In genomic region chr10:12426866-12427265, GRCm38 (mm10) we compare ENCODE assay signal across 17 mouse cellular contexts.
A peak's percentile ranks its signal among the peaks of the same experiment; 100 is the strongest.
DNase-seq lines count a peak whose midpoint lies in the region; ATAC-seq lines count a peak whose summit lies in the region.
"Had no signal": no experiment of that assay in that cellular context is flagged by ENCODE, and none has a peak within 500 bp of the region (broad histone marks: within the 10 kb centered on the region; RNA-seq: fewer than 3 reads in every experiment).

No protein-coding gene starts in this region.

- H3K4me3 ChIP-seq in forebrain, embryonic 15.5 days = no peak overlapping the region
- no peak overlapping the region for H3K4me3 ChIP-seq in forebrain, embryonic 10.5 days
- H3K4me3 ChIP-seq: heart, embryonic 10.5 days; limb, embryonic 13.5 days; midbrain, embryonic 12.5 days had no signal

- ATAC-seq in forebrain, embryonic 15.5 days (replicated peaks) = peak; percentile 67
- ATAC-seq: intestine, postnatal 0 days had no signal

- 54% methylated on average over 8 of the region's 8 CpGs for WGBS in forebrain, embryonic 15.5 days
- WGBS in forebrain, embryonic 10.5 days = 94% methylated on average over 8 of the region's 8 CpGs

- DNase-seq in forebrain, embryonic 10.5 days (ENCODE audit: extremely low spot score, low spot score) = no peak
- DNase-seq in left cerebral cortex, postnatal 10 days (ENCODE audit: extremely low spot score in 1 of 2, low spot score in 2 of 2) = peak; percentile 6 to 17
- DNase-seq in left cerebral cortex, adult 8-10 months (ENCODE audit: low spot score in 2 of 2) = no peak
- DNase-seq in right cerebral cortex, postnatal 4 days = peak; percentile 11
- no peak for DNase-seq in right cerebral cortex, postnatal 36 days (ENCODE audit: low spot score in 2 of 2)
- DNase-seq in kidney, postnatal 10 days = no peak
- DNase-seq: adrenal gland, postnatal 36 days; kidney, postnatal 14 days; right cerebral cortex, postnatal 14 days; thymus, postnatal 25 days had no signal

- 0 out of 2 replicates have a peak, but pooled peaks cover 3% of the 10 kb centered on the region for H3K4me1 ChIP-seq in forebrain, embryonic 15.5 days
- no peaks in the 10 kb centered on the region for H3K4me1 ChIP-seq in forebrain, embryonic 10.5 days
- H3K4me1 ChIP-seq: heart, embryonic 10.5 days; limb, embryonic 13.5 days; midbrain, embryonic 12.5 days had no signal

- intact Hi-C loops in left cerebral cortex, postnatal 10 days (cut with DNase I) = no loop called here

- no peaks in the 10 kb centered on the region for H3K9me3 ChIP-seq in forebrain, embryonic 15.5 days
- H3K9me3 ChIP-seq in forebrain, embryonic 10.5 days = no peaks in the 10 kb centered on the region
- H3K9me3 ChIP-seq: heart, embryonic 10.5 days; limb, embryonic 13.5 days; midbrain, embryonic 12.5 days had no signal

- H3K36me3 ChIP-seq in forebrain, embryonic 15.5 days = no peaks in the 10 kb centered on the region
- no peaks in the 10 kb centered on the region for H3K36me3 ChIP-seq in forebrain, embryonic 10.5 days (replicated peaks)
- H3K36me3 ChIP-seq: heart, embryonic 10.5 days; midbrain, embryonic 12.5 days had no signal

- no peak overlapping the region for H3K9ac ChIP-seq in forebrain, embryonic 15.5 days (replicated peaks)
- H3K9ac ChIP-seq: hindbrain, embryonic 14.5 days; limb, embryonic 13.5 days; liver, embryonic 14.5 days; midbrain, embryonic 12.5 days had no signal

- H3K27me3 ChIP-seq in forebrain, embryonic 15.5 days = no peaks in the 10 kb centered on the region
- H3K27me3 ChIP-seq in forebrain, embryonic 10.5 days (ENCODE audit: poor library complexity, severe bottlenecking) = no peaks in the 10 kb centered on the region
- H3K27me3 ChIP-seq: limb, embryonic 13.5 days; midbrain, embryonic 12.5 days had no signal

- H3K4me2 ChIP-seq in forebrain, embryonic 15.5 days (replicated peaks) = no peak overlapping the region
- H3K4me2 ChIP-seq: hindbrain, embryonic 14.5 days; limb, embryonic 13.5 days; midbrain, embryonic 12.5 days had no signal

- no peak overlapping the region for H3K27ac ChIP-seq in forebrain, embryonic 15.5 days (replicated peaks)
- H3K27ac ChIP-seq in forebrain, embryonic 10.5 days = no peak overlapping the region
- H3K27ac ChIP-seq: heart, embryonic 10.5 days; hindbrain, embryonic 14.5 days; limb, embryonic 13.5 days; liver, embryonic 14.5 days; midbrain, embryonic 12.5 days had no signal

Comparison
In these comparisons a context has a peak if more than half of its experiments do, and no peak if none do; other contexts are left out.
1. DNase-seq: peak in left cerebral cortex, postnatal 10 days (2 of 2) and right cerebral cortex, postnatal 4 days (single experiment); none in forebrain, embryonic 10.5 days (single experiment), left cerebral cortex, adult 8-10 months (0 of 2), right cerebral cortex, postnatal 36 days (0 of 2) and kidney, postnatal 10 days (single experiment).